In genomic region chr1:171385171-171385570, GRCm38 (mm10) we compare ENCODE assay signal across 19 mouse cellular contexts. TPM values are rescaled to one million over a fixed set of nuclear protein-coding genes. Genes with fewer than 3 reads are reported as not detected.
DNase-seq lines count a peak whose midpoint lies in the region; ATAC-seq and TF ChIP-seq lines count a peak whose summit lies in the region.
"Had no signal": no experiment of that assay in that cellular context is flagged by ENCODE, and none has a peak within 500 bp of the region (broad histone marks: within the 10 kb centered on the region; RNA-seq: fewer than 3 reads in every experiment).

No protein-coding gene starts in this region.

- H3K4me1 ChIP-seq in forebrain, embryonic 10.5 days = peaks cover 19% of the 10 kb centered on the region
- H3K4me1 ChIP-seq in forebrain, embryonic 15.5 days = peaks cover under 1% of the 10 kb centered on the region
- H3K4me1 ChIP-seq in testis, adult 2 months (ENCODE audit: control insufficient read depth, insufficient read depth, low read length) = peaks cover 9% of the 10 kb centered on the region
- H3K4me1 ChIP-seq in limb, embryonic 10.5 days = peaks cover 28% of the 10 kb centered on the region

- H3K4me2 ChIP-seq in forebrain, embryonic 15.5 days (replicated peaks) = no peak overlapping the region
- H3K4me2 ChIP-seq: forebrain, embryonic 12.5 days; midbrain, embryonic 12.5 days; neural tube, embryonic 13.5 days had no signal

- no peak for ATAC-seq in forebrain, embryonic 15.5 days (replicated peaks)

- peak; percentile 18; the same call in 1 of the 2 replicates for TF ChIP-seq CTCF in layer of hippocampus, adult 2 months (conservative IDR thresholded peaks at IDR 0.05)
- no peak; the same call in 1 of the 2 replicates for TF ChIP-seq CTCF in testis, adult 2 months (IDR thresholded peaks at IDR 0.05; ENCODE audit: control insufficient read depth, insufficient read depth, insufficient replicate concordance, low read depth, low read length)

- no peak overlapping the region for H3K9ac ChIP-seq in forebrain, embryonic 15.5 days (replicated peaks)
- H3K9ac ChIP-seq: forebrain, embryonic 12.5 days; midbrain, embryonic 12.5 days; neural tube, embryonic 13.5 days had no signal

- H3K4me3 ChIP-seq in forebrain, embryonic 10.5 days = no peak overlapping the region
- H3K4me3 ChIP-seq in forebrain, embryonic 15.5 days = no peak overlapping the region
- H3K4me3 ChIP-seq in layer of hippocampus, adult 2 months = no peak overlapping the region
- H3K4me3 ChIP-seq in testis, adult 2 months (ENCODE audit: control insufficient read depth, low read depth, low read length) = peak overlapping the region; percentile 39
- no peak overlapping the region for H3K4me3 ChIP-seq in limb, embryonic 10.5 days
- H3K4me3 ChIP-seq: forebrain, embryonic 12.5 days; hindbrain, embryonic 10.5 days; midbrain, embryonic 12.5 days; neural tube, embryonic 13.5 days had no signal

- TF ChIP-seq POLR2A in testis, adult 2 months (IDR thresholded peaks at IDR 0.05; ENCODE audit: control insufficient read depth, low read depth, low read length) = no peak

- H3K9me3 ChIP-seq in forebrain, embryonic 10.5 days = no peaks in the 10 kb centered on the region
- no peaks in the 10 kb centered on the region for H3K9me3 ChIP-seq in forebrain, embryonic 15.5 days
- H3K9me3 ChIP-seq in limb, embryonic 10.5 days (replicated peaks) = no peaks in the 10 kb centered on the region
- H3K9me3 ChIP-seq: forebrain, embryonic 12.5 days; hindbrain, embryonic 10.5 days; midbrain, embryonic 12.5 days; neural tube, embryonic 13.5 days had no signal

- peaks cover 26% of the 10 kb centered on the region for H3K27me3 ChIP-seq in forebrain, embryonic 10.5 days (ENCODE audit: poor library complexity, severe bottlenecking)
- H3K27me3 ChIP-seq in forebrain, embryonic 15.5 days = peaks cover 6% of the 10 kb centered on the region; the same call in 1 of the 2 replicates
- H3K27me3 ChIP-seq in testis, adult 2 months (ENCODE audit: control insufficient read depth, insufficient read depth, low read length) = no peaks in the 10 kb centered on the region
- H3K27me3 ChIP-seq in limb, embryonic 10.5 days (ENCODE audit: low read depth, poor library complexity, severe bottlenecking) = peaks cover 37% of the 10 kb centered on the region

- 70% methylated on average over 9 of the region's 9 CpGs for WGBS in forebrain, embryonic 10.5 days
- 68% methylated on average over 9 of the region's 9 CpGs for WGBS in forebrain, embryonic 15.5 days
- 58% methylated on average over 9 of the region's 9 CpGs for WGBS in limb, embryonic 10.5 days

- 0 out of 2 replicates have a peak overlapping the region, but pooled peaks have one; percentile 4 for H3K27ac ChIP-seq in forebrain, embryonic 10.5 days
- no peak overlapping the region for H3K27ac ChIP-seq in forebrain, embryonic 15.5 days (replicated peaks)
- H3K27ac ChIP-seq in layer of hippocampus, adult 2 months = no peak overlapping the region
- H3K27ac ChIP-seq in testis, adult 2 months (ENCODE audit: control insufficient read depth, insufficient read depth, low read depth, low read length) = no peak overlapping the region
- H3K27ac ChIP-seq in limb, embryonic 10.5 days = no peak overlapping the region
- H3K27ac ChIP-seq: forebrain, embryonic 12.5 days; hindbrain, embryonic 10.5 days; macrophage; midbrain, embryonic 12.5 days; neural tube, embryonic 13.5 days had no signal

- no peaks in the 10 kb centered on the region for H3K36me3 ChIP-seq in forebrain, embryonic 10.5 days (replicated peaks)
- no peaks in the 10 kb centered on the region for H3K36me3 ChIP-seq in forebrain, embryonic 15.5 days
- no peaks in the 10 kb centered on the region for H3K36me3 ChIP-seq in testis, adult 2 months (ENCODE audit: control insufficient read depth, insufficient read depth, low read length)
- no peaks in the 10 kb centered on the region for H3K36me3 ChIP-seq in limb, embryonic 10.5 days
- H3K36me3 ChIP-seq: forebrain, embryonic 12.5 days; hindbrain, embryonic 10.5 days; midbrain, embryonic 12.5 days; neural tube, embryonic 13.5 days had no signal

- no peak for DNase-seq in forebrain, embryonic 10.5 days (ENCODE audit: extremely low spot score, low spot score)
- DNase-seq in layer of hippocampus, adult 2 months (ENCODE audit: low spot score in 2 of 2) = no peak
- no peak for DNase-seq in layer of hippocampus, adult 9-10 months (ENCODE audit: low spot score)
- no peak for DNase-seq in testis, postnatal 10 days (ENCODE audit: low spot score)
- DNase-seq in cerebellum, adult 11-12 months = no peak
- no peak for DNase-seq in limb, embryonic 10.5 days (ENCODE audit: low spot score)
- DNase-seq: cerebellum, adult 8-10 months; gastrocnemius, postnatal 10 days; heart, adult 18-20 months; lung, adult 18-20 months; right cerebral cortex, postnatal 14 days; spleen, adult 18-20 months had no signal

RNA-seq across cellular contexts. Expression of gene Arhgap30, which starts 3.6 kb away (rescaled TPM):
- 0.74 and 0.91 TPM in 2 replicates for polyA plus RNA-seq in forebrain, embryonic 10.5 days (2016; fragmentation: Nextera tagmentation; extraction: Ambion mirVana)
- 0.61 and 0.71 TPM in 2 replicates for polyA plus RNA-seq in forebrain, embryonic 15.5 days (2015; fragmentation: Nextera tagmentation; extraction: Ambion mirVana)
- total RNA-seq in layer of hippocampus, adult 2 months (2021) = 1 to 10 TPM; 1.9 to 2.2 TPM
- polyA plus RNA-seq in testis, adult 2 months (2012; rRNA removed) = 8.0 and 11.5 TPM in 2 replicates
- polyA plus RNA-seq in limb, embryonic 10.5 days (2016; fragmentation: Nextera tagmentation; extraction: Ambion mirVana) = 0.56 and 0.69 TPM in 2 replicates

RNA-seq across cellular contexts. Expression of gene Nectin4, which starts 15.3 kb away (rescaled TPM):
- polyA plus RNA-seq in forebrain, embryonic 10.5 days (2016; fragmentation: Nextera tagmentation; extraction: Ambion mirVana) = 0.92 and 0.94 TPM in 2 replicates
- 0.49 and 0.74 TPM in 2 replicates for polyA plus RNA-seq in forebrain, embryonic 15.5 days (2015; fragmentation: Nextera tagmentation; extraction: Ambion mirVana)
- total RNA-seq in layer of hippocampus, adult 2 months (2021) = 1 to 10 TPM; 5.1 to 6.1 TPM
- 6.5 and 8.5 TPM in 2 replicates for polyA plus RNA-seq in testis, adult 2 months (2012; rRNA removed)
- 3.4 and 4.8 TPM in 2 replicates for polyA plus RNA-seq in limb, embryonic 10.5 days (2016; fragmentation: Nextera tagmentation; extraction: Ambion mirVana)

RNA-seq across cellular contexts. Expression of gene Klhdc9, which starts 24.6 kb away (rescaled TPM):
- polyA plus RNA-seq in forebrain, embryonic 10.5 days (2016; fragmentation: Nextera tagmentation; extraction: Ambion mirVana) = 2.7 and 2.8 TPM in 2 replicates
- 3.8 and 4.0 TPM in 2 replicates for polyA plus RNA-seq in forebrain, embryonic 15.5 days (2015; fragmentation: Nextera tagmentation; extraction: Ambion mirVana)
- 1 to 10 TPM; 7.7 to 8.7 TPM for total RNA-seq in layer of hippocampus, adult 2 months (2021)
- 10.6 and 10.9 TPM in 2 replicates for polyA plus RNA-seq in testis, adult 2 months (2012; rRNA removed)
- polyA plus RNA-seq in limb, embryonic 10.5 days (2016; fragmentation: Nextera tagmentation; extraction: Ambion mirVana) = 1.6 and 2.4 TPM in 2 replicates
- total RNA-seq: heart, adult 18-20 months had no signal

RNA-seq across cellular contexts. Expression of gene Usf1, which starts 25.9 kb away (rescaled TPM):
- 128 and 132 TPM in 2 replicates for polyA plus RNA-seq in forebrain, embryonic 10.5 days (2016; fragmentation: Nextera tagmentation; extraction: Ambion mirVana)
- polyA plus RNA-seq in forebrain, embryonic 15.5 days (2015; fragmentation: Nextera tagmentation; extraction: Ambion mirVana) = 229 and 235 TPM in 2 replicates
- total RNA-seq in layer of hippocampus, adult 2 months (2021) = 100 to 1,000 TPM; 126 to 128 TPM
- polyA plus RNA-seq in testis, adult 2 months (2012; rRNA removed) = 24.4 and 28.8 TPM in 2 replicates
- 119 and 127 TPM in 2 replicates for polyA plus RNA-seq in limb, embryonic 10.5 days (2016; fragmentation: Nextera tagmentation; extraction: Ambion mirVana)

RNA-seq across cellular contexts. Expression of gene Tstd1, which starts 33.5 kb away (rescaled TPM):
- 6.1 and 6.5 TPM in 2 replicates for polyA plus RNA-seq in forebrain, embryonic 10.5 days (2016; fragmentation: Nextera tagmentation; extraction: Ambion mirVana)
- 12.3 and 13.0 TPM in 2 replicates for polyA plus RNA-seq in forebrain, embryonic 15.5 days (2015; fragmentation: Nextera tagmentation; extraction: Ambion mirVana)
- 1 to 10 TPM; 4.1 to 5.6 TPM for total RNA-seq in layer of hippocampus, adult 2 months (2021)
- 0.82 and 1.4 TPM in 2 replicates for polyA plus RNA-seq in testis, adult 2 months (2012; rRNA removed)
- polyA plus RNA-seq in limb, embryonic 10.5 days (2016; fragmentation: Nextera tagmentation; extraction: Ambion mirVana) = 6.2 and 7.5 TPM in 2 replicates
- polyA plus RNA-seq: macrophage had no signal
